Mouse (Mus musculus): ENCODE results near the gene Fkbp9.

DNA sequence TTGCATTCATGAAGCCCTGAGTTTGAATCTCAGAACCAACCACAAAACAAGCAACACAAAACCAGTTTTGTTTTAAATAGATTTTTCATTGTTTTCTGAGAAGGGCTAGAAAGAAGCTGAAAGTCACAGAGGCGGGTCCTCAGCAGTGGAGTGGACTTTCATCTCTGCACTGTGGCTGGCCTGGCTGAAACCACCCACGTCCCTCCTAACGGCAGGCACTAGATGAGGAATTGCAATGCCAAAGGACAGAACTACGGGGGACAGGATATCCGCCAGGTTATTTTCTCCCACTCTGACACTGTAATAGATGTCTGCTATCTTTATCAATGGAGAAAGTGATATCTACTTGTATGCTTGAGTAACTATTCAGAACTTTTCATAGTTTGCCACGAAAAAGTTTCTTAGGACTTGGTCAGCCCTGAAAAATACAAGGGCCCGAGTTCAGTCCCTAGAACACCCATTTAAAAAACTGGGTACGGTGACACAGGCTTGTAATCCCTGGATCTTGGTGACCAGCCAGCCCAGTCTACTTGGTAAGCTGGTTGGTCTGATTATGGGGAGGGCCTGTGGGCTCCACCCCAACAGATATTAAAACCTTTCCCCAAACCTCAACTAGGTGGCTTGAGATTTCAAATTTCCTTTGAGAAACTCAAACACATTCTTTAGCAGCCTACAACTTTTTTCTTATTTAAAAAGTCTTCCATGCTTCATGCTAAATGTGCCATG lies 74.4 kb downstream of the Fkbp9 start:
- no peak for TF ChIP-seq CTCF (IDR thresholded peaks at IDR 0.05; ENCODE audit: low read depth)
- TF ChIP-seq EP300 (IDR thresholded peaks at IDR 0.05; ENCODE audit: low read depth) = no peak

All from liver, embryonic 14.5 days (tissue).